Mouse (Mus musculus) spleen, adult 2 months (tissue): ENCODE results near the gene Mia. TPM values are rescaled to one million over a fixed set of nuclear protein-coding genes. Genes with fewer than 3 reads are reported as not detected.

Experiments used
- DNase-seq, 2 experiments: peaks; one replicate each; pipeline versions ENCODE4 v3.0.0 to v3.0.0-alpha.2; 2012 to 2021; ENCODE audit warnings: low spot score in 2 of 2, low read depth in 1 of 2
- H3K27ac ChIP-seq: fragments of 200-500 bp; 2 replicates; pipeline ENCODE4 v1.5.1; 2012; ENCODE audit warnings: low read length, inconsistent platforms; ENCODE audit not compliant: insufficient read depth
- H3K27me3 ChIP-seq: fragments of 200-500 bp; 2 replicates; pipeline ENCODE4 v1.6.1; 2012; ENCODE audit warnings: mild to moderate bottlenecking, moderate library complexity, low read length, inconsistent platforms; ENCODE audit not compliant: control insufficient read depth, insufficient read depth
- H3K36me3 ChIP-seq: fragments of 200-500 bp; 2 replicates; pipeline ENCODE4 v1.6.1; 2012; ENCODE audit warnings: mild to moderate bottlenecking, low read length, inconsistent platforms; ENCODE audit not compliant: control insufficient read depth, insufficient read depth
- H3K4me1 ChIP-seq: fragments of 200-500 bp; 2 replicates; pipeline ENCODE4 v1.6.1; 2011; ENCODE audit warnings: inconsistent platforms; ENCODE audit not compliant: control insufficient read depth, insufficient read depth, insufficient read length
- H3K4me3 ChIP-seq: fragments of 200-500 bp; 2 replicates; pipeline ENCODE4 v1.5.1; 2011; ENCODE audit warnings: mild to moderate bottlenecking, inconsistent platforms; ENCODE audit not compliant: insufficient read depth, insufficient read length; ENCODE audit errors: extremely low read depth
- CTCF ChIP-seq: fragments of 200-500 bp; IDR thresholded peaks from 2 replicates; pipeline ENCODE4 v1.5.1; 2011; ENCODE audit warnings: mild to moderate bottlenecking, inconsistent platforms; ENCODE audit not compliant: insufficient read depth, insufficient read length, insufficient replicate concordance; ENCODE audit errors: extremely low read depth
- POLR2A ChIP-seq: fragments of 200-500 bp; IDR thresholded peaks from 2 replicates; pipeline ENCODE4 v1.6.1; 2011; ENCODE audit warnings: low read depth, low read length, inconsistent platforms
- WGBS: fragments of 180-500 bp; shearing (Covaris S2); methylation state at CpG from one replicate; pipeline ENCODE4 v1.1.7; 2018; 5-methylcytosine and 5-hydroxymethylcytosine counted together
- polyA plus RNA-seq: library from polyadenylated mRNA; depleted of rRNA; stranded (reverse); fragments of >200 nt; gene quantifications from 2 replicates; pipeline ENCODE4 v1.2.3, GENCODE M21; 2012; rRNA removed

Gene Mia
- polyA plus RNA-seq, 1 experiment = 1.0 TPM

DNA sequence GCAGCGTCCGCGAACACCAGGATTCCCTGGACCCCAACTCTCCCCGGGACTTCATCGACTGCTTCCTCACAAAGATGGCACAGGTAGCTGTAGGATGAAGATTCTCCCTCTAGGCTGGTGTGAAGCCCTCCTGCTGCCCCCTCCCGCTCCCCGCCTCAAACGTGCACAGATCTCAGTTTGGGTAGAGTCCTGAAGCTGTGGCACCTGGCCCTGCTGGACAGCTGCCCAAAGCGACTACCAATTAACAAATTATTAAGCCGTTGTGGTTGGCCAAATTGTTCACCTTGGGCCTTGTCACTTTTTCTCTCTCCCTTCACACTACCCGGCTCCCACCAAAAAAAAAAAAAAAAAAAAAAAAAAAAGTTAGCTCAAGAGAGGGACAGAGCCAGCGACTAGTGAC is 51.1 kb downstream of the Mia start:
- H3K27me3 ChIP-seq = no peaks in the 10 kb centered on the region
- 83% methylated on average over 12 of the region's 12 CpGs for WGBS
- H3K4me1 ChIP-seq = no peaks in the 10 kb centered on the region
- no peak overlapping the region for H3K27ac ChIP-seq
- DNase-seq = no peak
- TF ChIP-seq CTCF = no peak
- TF ChIP-seq POLR2A = no peak
- H3K36me3 ChIP-seq = no peaks in the 10 kb centered on the region
- no peak overlapping the region for H3K4me3 ChIP-seq

Other genes with a start within 250 kb of the Mia start
- gene Cyp2a22, start 241.8 kb downstream of the Mia start, polyA plus RNA-seq = not detected in 2 replicates
- gene Cyp2a12, start 152.1 kb downstream of the Mia start, polyA plus RNA-seq = 0.05 TPM in 1 of 2 replicates, not detected in the other
- 0.12 and 0.34 TPM in 2 replicates for gene Cyp2f2, start 61.2 kb downstream of the Mia start, polyA plus RNA-seq
- not detected in 2 replicates for gene Cyp2t4, start 27.4 kb downstream of the Mia start, polyA plus RNA-seq
- gene Egln2, start 14.4 kb downstream of the Mia start, polyA plus RNA-seq = 83.0 and 97.5 TPM in 2 replicates
- gene Rab4b, start 2.3 kb downstream of the Mia start, polyA plus RNA-seq = 78.8 and 111 TPM in 2 replicates
- gene Gm21983, start 71 bp downstream of the Mia start, polyA plus RNA-seq = not detected in 2 replicates
- 9.5 and 12.1 TPM in 2 replicates for gene BC024978, start 14.6 kb upstream of the Mia start, polyA plus RNA-seq
- 93.7 and 142 TPM in 2 replicates for gene Snrpa, start 15.1 kb upstream of the Mia start, polyA plus RNA-seq
- 5.9 and 7.0 TPM in 2 replicates for gene Itpkc, start 47.5 kb upstream of the Mia start, polyA plus RNA-seq
- gene Coq8b, start 51.9 kb upstream of the Mia start, polyA plus RNA-seq = 28.9 and 36.4 TPM in 2 replicates
- 6.1 and 7.6 TPM in 2 replicates for gene Numbl, start 77.3 kb upstream of the Mia start, polyA plus RNA-seq
- 157 and 164 TPM in 2 replicates for gene Ltbp4, start 156.5 kb upstream of the Mia start, polyA plus RNA-seq
- gene Shkbp1, start 174.9 kb upstream of the Mia start, polyA plus RNA-seq = 130 and 166 TPM in 2 replicates
- gene Gm20479, start 176.3 kb upstream of the Mia start, polyA plus RNA-seq = 0.47 and 0.54 TPM in 2 replicates